Mouse (Mus musculus) left cerebral cortex, postnatal 4 days (tissue): ENCODE measurements around the gene Gm3460. TPM values are rescaled to one million over a fixed set of nuclear protein-coding genes. Genes with fewer than 3 reads are reported as not detected.
A peak's percentile ranks its signal among the peaks of the same experiment; 100 is the strongest.
"Not testable (repeated sequence)": the region's sequence is repeated elsewhere in the genome, so short reads cannot be mapped to it uniquely, and the experiment has no call there.

Experiments
- DNase-seq: peaks from one replicate; pipeline ENCODE4 v3.0.0-alpha.2; 2022
- intact Hi-C: fragments of 180-260 bp; cut with DNase I; formaldehyde crosslinking; loops from one replicate; pipeline ENCODE4 v1.15.1; 2025
- total RNA-seq, 2 experiments: library from RNA; stranded (reverse); gene quantifications; 2 replicates each; pipeline ENCODE4 v1.2.3; 2021

The Gm3460 gene
- total RNA-seq: under 1 TPM in 1 of 2 experiments, not detected in 1; 0.50 TPM

- DNase-seq, intact Hi-C loops: not testable (repeated sequence)
These were observed at the start of gene Gm3460 for GRCm38 (mm10) chr14:6622318-6622717. TSS of gene Gm3460 (minus strand) at chr14:6622418.

DNA sequence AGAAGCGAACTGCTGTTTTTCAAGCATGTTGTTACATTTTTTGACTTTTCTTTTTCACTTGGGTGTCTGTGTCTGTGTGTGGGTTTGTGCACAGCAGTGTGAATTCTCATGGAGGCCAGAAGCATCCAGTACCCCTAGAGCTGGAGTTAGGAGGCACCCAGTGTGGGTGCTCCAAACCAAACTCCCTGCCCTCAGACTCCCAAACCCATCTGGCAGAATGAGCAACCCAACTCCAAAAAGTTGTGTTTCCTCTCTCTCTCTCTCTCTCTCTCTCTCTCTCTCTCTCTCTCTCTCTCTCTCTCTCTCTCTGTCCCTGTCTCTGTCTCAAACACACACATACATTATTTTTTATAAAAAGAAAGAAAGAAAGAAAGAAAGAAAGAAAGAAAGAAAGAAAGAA is 15.8 kb downstream of the Gm3460 start:
- intact Hi-C loops, DNase-seq: not testable (repeated sequence)

GRCm38 (mm10) chr14:6605004-6605403 is 17.2 kb downstream of the Gm3460 start:
- intact Hi-C loops: not testable (repeated sequence)

DNA sequence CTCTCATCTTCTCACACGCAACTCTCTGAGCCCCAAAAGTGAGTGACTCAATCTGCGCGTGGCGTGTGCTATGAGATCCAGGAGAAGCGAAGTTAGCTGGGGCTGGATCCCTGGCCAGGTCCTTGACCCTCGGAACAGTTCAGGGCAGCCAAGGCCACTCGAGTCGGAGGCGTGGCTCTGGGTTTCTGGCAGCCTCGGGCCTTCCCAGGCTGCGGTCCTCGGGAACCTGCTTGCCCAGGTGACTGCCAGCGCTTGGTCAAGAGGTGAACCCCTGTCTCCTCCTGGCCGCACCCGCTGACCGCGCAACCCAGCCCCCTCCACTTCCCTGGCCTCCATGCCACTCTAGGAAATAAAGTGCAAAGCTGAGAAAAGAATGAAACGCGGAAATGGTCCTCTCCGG is 17.7 kb downstream of the Gm3460 start:
- intact Hi-C loops: not testable (repeated sequence)

More at GRCm38 (mm10) chr14:6605004-6605403, 17.2 kb downstream of the Gm3460 start:
- DNase-seq: peak; percentile 54

DNA sequence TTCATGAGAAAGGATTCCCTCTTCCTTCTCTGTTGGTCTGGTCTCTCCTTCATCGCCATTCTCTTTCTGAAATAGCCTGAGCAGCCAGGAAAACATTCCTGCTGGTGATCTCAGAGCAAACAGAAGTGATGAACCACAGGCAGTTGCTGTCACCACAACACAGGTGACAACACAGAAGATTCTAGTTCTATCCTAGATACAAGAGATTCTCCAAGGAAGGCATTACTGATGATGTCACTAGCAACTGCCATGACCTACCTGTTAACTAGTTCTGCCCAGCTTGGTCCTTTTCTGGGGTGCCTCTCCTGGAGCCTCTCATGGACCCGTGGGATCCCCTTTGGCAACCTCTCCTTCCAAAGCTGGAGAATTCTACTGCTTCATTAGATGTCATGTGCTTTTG is 31.7 kb downstream of the Gm3460 start, which contains the start of gene Gm3629:
Gm3629 (minus strand) TSS at position 101 of the 400 bp plus-strand sequence.
- DNase-seq, intact Hi-C loops: not testable (repeated sequence)

More for the DNA sequence above, 17.7 kb downstream of the Gm3460 start:
- DNase-seq: peak; percentile 1

Other genes starting within 250 kb of the Gm3460 start
- gene Gm16440, start 232.1 kb downstream of the Gm3460 start, total RNA-seq: under 1 TPM in 1 of 2 experiments, not detected in 1; 0.54 TPM
- gene Gm3591, start 209.9 kb downstream of the Gm3460 start, total RNA-seq: 10 to 100 TPM in 1 of 2 experiments, 1 to 10 TPM in 1; 9.3 to 13.5 TPM
- not detected for gene Gm3594, start 177.8 kb downstream of the Gm3460 start, total RNA-seq
- gene Gm8356, start 85.1 kb downstream of the Gm3460 start, total RNA-seq: not detected
- gene Gm3629, start 31.8 kb downstream of the Gm3460 start, total RNA-seq: 1 to 10 TPM in 1 of 2 experiments, not detected in 1; 1.6 TPM
- not detected for gene Gm10251, start 61.8 kb upstream of the Gm3460 start, total RNA-seq
- gene Gm8050, start 97.8 kb upstream of the Gm3460 start, total RNA-seq: not detected
- 10 to 100 TPM; 14.5 to 15.8 TPM for gene Gm3636, start 119.9 kb upstream of the Gm3460 start, total RNA-seq
- under 1 TPM; 0.52 to 0.97 TPM for gene Gm8362, start 152.0 kb upstream of the Gm3460 start, total RNA-seq
- under 1 TPM in 1 of 2 experiments, not detected in 1; 0.70 TPM for gene Gm3642, start 217.9 kb upstream of the Gm3460 start, total RNA-seq